Mouse (Mus musculus) intestine, embryonic 16.5 days (tissue): ENCODE data around the gene Cx3cr1. TPM values are rescaled to one million over a fixed set of nuclear protein-coding genes. Genes with fewer than 3 reads are reported as not detected.

Experiments
- ATAC-seq: fragments of 200-750 bp; cut with Nextera tagmentation; 2 replicates; pipeline ENCODE4 v1.8.0; 2017; ENCODE audit warnings: moderate TSS enrichment, moderate library complexity
- H3K27ac ChIP-seq: fragments of 300-500 bp; sonication (generic); 2 replicates; pipeline ENCODE4 v1.5.1; 2014; ENCODE audit warnings: mild to moderate bottlenecking, low read length
- H3K27me3 ChIP-seq: fragments of 300-500 bp; sonication (generic); replicated peaks from 2 replicates; pipeline ENCODE4 v1.6.1; 2014; ENCODE audit warnings: low read length, control low read depth, mixed read lengths; ENCODE audit not compliant: control insufficient read depth, insufficient read depth
- H3K36me3 ChIP-seq: fragments of 300-500 bp; sonication (generic); 2 replicates; pipeline ENCODE4 v1.6.1; 2014; ENCODE audit warnings: low read length, control low read depth; ENCODE audit not compliant: control insufficient read depth, insufficient read depth
- H3K4me1 ChIP-seq: fragments of 300-500 bp; sonication (generic); 2 replicates; pipeline ENCODE4 v1.6.1; 2014; ENCODE audit warnings: low read length, control low read depth, mixed read lengths; ENCODE audit not compliant: control insufficient read depth, insufficient read depth
- H3K4me2 ChIP-seq: fragments of 300-500 bp; sonication (generic); 2 replicates; pipeline ENCODE4 v1.6.1; 2014; ENCODE audit warnings: low read depth, low read length, control low read depth
- H3K4me3 ChIP-seq: fragments of 300-500 bp; sonication (generic); 2 replicates; pipeline ENCODE4 v1.5.1; 2014; ENCODE audit warnings: mild to moderate bottlenecking, low read length
- H3K9ac ChIP-seq: fragments of 300-500 bp; sonication (generic); 2 replicates; pipeline ENCODE4 v1.6.1; 2014; ENCODE audit warnings: low read depth, low read length
- H3K9me3 ChIP-seq: fragments of 300-500 bp; sonication (generic); 2 replicates; pipeline ENCODE4 v1.6.1; 2016; ENCODE audit warnings: low read length, control low read depth; ENCODE audit not compliant: control insufficient read depth
- WGBS: fragments of 180-500 bp; shearing (Covaris S2); extraction: QIAGEN DNeasy Blood & Tissue Kit; methylation state at CpG from one replicate; pipeline ENCODE4 v1.1.7; 2014; 5-methylcytosine and 5-hydroxymethylcytosine counted together
- polyA plus RNA-seq: library from polyadenylated mRNA; unstranded; fragments of >200 nt; fragmentation: Nextera tagmentation; extraction: Ambion mirVana; gene quantifications from 2 replicates; pipeline ENCODE4 v1.2.1, GENCODE M21; 2015

The Cx3cr1 gene
- polyA plus RNA-seq, 1 experiment from 2014 or later: 9.2 TPM

DNA sequence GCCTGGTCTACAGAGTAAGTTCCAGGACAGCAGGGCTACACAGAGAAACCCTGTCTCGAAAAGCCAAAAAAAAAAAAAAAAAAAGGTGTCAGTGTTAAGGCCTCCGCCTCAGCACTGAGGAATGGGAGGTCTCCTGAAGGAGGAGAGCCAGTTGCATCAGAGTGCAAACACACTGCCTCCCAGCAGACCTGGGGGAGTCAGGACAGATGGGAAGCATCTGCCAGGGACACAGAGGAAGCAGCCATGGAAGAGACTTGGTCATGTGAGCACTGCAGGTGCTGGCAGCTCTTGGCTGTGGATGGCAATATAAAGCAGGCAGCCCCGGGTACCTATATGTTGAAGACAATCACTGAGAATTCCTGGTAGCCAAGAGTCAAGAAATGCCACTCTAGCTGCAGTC, 159.7 kb downstream of the Cx3cr1 start:
- Histone ChIP-seq H3K4me3 (no peak overlapping the region), H3K27ac (no peak overlapping the region), H3K36me3 (peaks cover 34% of the 10 kb centered on the region), H3K9me3 (no peaks in the 10 kb centered on the region), H3K4me1 (no peaks in the 10 kb centered on the region), H3K4me2 (no peak overlapping the region), H3K27me3 (no peaks in the 10 kb centered on the region), H3K9ac (no peak overlapping the region)
- no peak for ATAC-seq
- WGBS: 88% methylated on average over 3 of the region's 3 CpGs

DNA sequence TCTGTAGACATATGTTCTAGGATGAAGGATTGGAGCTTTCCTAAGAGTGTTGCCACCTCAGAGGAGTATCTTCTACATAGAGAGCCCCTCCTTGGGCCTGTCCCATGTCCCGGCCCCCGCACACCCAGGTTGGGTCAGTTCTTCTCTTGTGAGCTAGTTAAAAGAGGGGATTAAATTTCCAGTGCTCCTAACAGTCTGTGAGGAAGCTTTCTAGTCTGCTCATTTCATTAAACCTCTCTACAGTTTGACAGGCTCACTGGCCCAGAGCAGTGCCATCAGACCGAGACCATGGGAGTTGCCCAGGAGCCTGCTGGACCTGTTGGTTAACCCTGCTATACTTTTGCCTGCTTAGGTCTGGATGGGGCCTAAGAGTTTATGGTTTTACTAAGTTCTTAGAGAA, 161.0 kb downstream of the Cx3cr1 start:
- ATAC-seq: no peak
- peaks cover 37% of the 10 kb centered on the region for H3K36me3 ChIP-seq
- H3K4me1 ChIP-seq: no peaks in the 10 kb centered on the region
- H3K27ac ChIP-seq: no peak overlapping the region
- H3K4me3 ChIP-seq: no peak overlapping the region
- 94% methylated on average over 3 of the region's 3 CpGs for WGBS
- H3K4me2 ChIP-seq: no peak overlapping the region
- no peaks in the 10 kb centered on the region for H3K9me3 ChIP-seq
- H3K9ac ChIP-seq: no peak overlapping the region
- no peaks in the 10 kb centered on the region for H3K27me3 ChIP-seq

GRCm38 (mm10) chr9:119902410-119903151, 167.1 kb downstream of the Cx3cr1 start:
- no peak for ATAC-seq
- Histone ChIP-seq H3K27me3 (no peaks in the 10 kb centered on the region), H3K9ac (no peak overlapping the region), H3K27ac (no peak overlapping the region), H3K36me3 (peaks cover 17% of the 10 kb centered on the region), H3K4me2 (no peak overlapping the region), H3K9me3 (no peaks in the 10 kb centered on the region), H3K4me3 (no peak overlapping the region), H3K4me1 (no peaks in the 10 kb centered on the region)
- WGBS: 85% methylated on average over 12 of the region's 12 CpGs

GRCm38 (mm10) chr9:119899446-119899845, 170.2 kb downstream of the Cx3cr1 start:
- H3K4me2 ChIP-seq: no peak overlapping the region
- no peak overlapping the region for H3K4me3 ChIP-seq
- peaks cover 9% of the 10 kb centered on the region for H3K4me1 ChIP-seq
- no peaks in the 10 kb centered on the region for H3K27me3 ChIP-seq
- 0 out of 2 replicates have a peak, but pooled peaks cover 5% of the 10 kb centered on the region for H3K36me3 ChIP-seq
- no peaks in the 10 kb centered on the region for H3K9me3 ChIP-seq
- no peak overlapping the region for H3K27ac ChIP-seq
- 89% methylated on average over 2 of the region's 2 CpGs for WGBS
- no peak for ATAC-seq
- H3K9ac ChIP-seq: no peak overlapping the region

DNA sequence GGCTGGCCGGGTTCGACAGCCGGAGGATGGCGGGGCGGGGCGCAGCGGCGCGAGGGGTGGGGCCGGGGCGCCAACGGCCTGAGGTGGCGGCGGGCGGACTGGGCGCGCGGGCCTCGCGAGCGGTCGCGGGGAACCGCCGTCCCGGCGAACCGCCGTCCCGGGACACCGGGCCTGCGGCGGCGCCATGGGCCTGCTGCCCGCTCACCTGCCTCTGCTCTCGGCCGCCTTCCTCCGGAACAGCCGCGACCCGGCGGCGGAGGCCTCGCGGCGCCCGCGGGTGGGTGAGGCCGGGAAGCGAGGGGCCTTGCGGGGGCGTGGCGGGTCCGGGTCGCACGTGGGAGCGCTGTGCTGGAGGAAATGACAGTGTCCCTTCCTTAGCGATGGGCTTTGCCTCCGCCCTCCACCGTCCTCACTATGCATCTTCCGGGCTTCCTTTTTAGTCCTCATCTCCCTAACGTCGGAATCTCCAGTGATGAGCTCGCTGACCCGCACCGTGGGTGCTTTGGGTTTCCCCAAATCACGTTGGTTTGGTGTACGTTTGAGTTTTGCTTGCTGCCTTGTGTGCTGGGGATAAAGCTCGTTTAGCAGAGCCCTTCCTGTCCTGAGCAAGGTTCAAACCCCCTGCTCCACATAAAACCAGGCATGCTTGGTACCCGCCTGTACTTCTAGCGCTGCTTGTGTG, 174.5 kb downstream of the Cx3cr1 start:
- H3K27me3 ChIP-seq: no peaks in the 10 kb centered on the region
- WGBS: 2% methylated on average over 59 of the region's 71 CpGs
- peak overlapping the region; percentile 85 for H3K4me2 ChIP-seq
- peak overlapping the region; percentile 75 for H3K4me3 ChIP-seq
- H3K36me3 ChIP-seq: no peaks in the 10 kb centered on the region
- peak; percentile 89 for ATAC-seq
- H3K9ac ChIP-seq: peak overlapping the region; percentile 80
- no peaks in the 10 kb centered on the region for H3K9me3 ChIP-seq
- no peak overlapping the region for H3K27ac ChIP-seq
- peaks cover 11% of the 10 kb centered on the region for H3K4me1 ChIP-seq

- Histone ChIP-seq H3K9ac (peak within 1 kb of the TSS; percentile 80), H3K4me2 (peak within 1 kb of the TSS; percentile 85), H3K4me3 (peak within 1 kb of the TSS; percentile 75), H3K27me3 (no peaks in the 10 kb centered on the region), H3K27ac (0 out of 2 replicates have a peak within 1 kb of the TSS, but pooled peaks have one; percentile 55), H3K9me3 (no peaks in the 10 kb centered on the region), H3K4me1 (peaks cover 11% of the 10 kb centered on the region), H3K36me3 (no peaks in the 10 kb centered on the region)
- ATAC-seq: peak; percentile 99
- WGBS: 3% methylated on average over 34 of the region's 34 CpGs
Observed at GRCm38 (mm10) chr9:119894339-119895009, 175.2 kb downstream of the Cx3cr1 start, which contains the start of gene Wdr48. Gene Wdr48 (plus strand): TSS chr9:119894878.

- Histone ChIP-seq H3K36me3 (no peaks in the 10 kb centered on the region), H3K9me3 (no peaks in the 10 kb centered on the region), H3K27ac (no peak overlapping the region), H3K4me2 (peak overlapping the region; percentile 64; the same call in 1 of the 2 replicates), H3K27me3 (no peaks in the 10 kb centered on the region), H3K4me1 (peaks cover 11% of the 10 kb centered on the region), H3K9ac (no peak overlapping the region), H3K4me3 (no peak overlapping the region)
- 84% methylated on average over 5 of the region's 5 CpGs for WGBS
- ATAC-seq: no peak
Observed at GRCm38 (mm10) chr9:119893881-119894280, 175.8 kb downstream of the Cx3cr1 start.

GRCm38 (mm10) chr9:119890692-119891091, 179.0 kb downstream of the Cx3cr1 start:
- Histone ChIP-seq H3K27me3 (no peaks in the 10 kb centered on the region), H3K4me3 (no peak overlapping the region), H3K9ac (no peak overlapping the region), H3K9me3 (no peaks in the 10 kb centered on the region), H3K36me3 (no peaks in the 10 kb centered on the region), H3K27ac (no peak overlapping the region), H3K4me1 (peaks cover 5% of the 10 kb centered on the region), H3K4me2 (no peak overlapping the region)
- no peak for ATAC-seq
- 43% methylated on average over 2 of the region's 2 CpGs for WGBS

DNA sequence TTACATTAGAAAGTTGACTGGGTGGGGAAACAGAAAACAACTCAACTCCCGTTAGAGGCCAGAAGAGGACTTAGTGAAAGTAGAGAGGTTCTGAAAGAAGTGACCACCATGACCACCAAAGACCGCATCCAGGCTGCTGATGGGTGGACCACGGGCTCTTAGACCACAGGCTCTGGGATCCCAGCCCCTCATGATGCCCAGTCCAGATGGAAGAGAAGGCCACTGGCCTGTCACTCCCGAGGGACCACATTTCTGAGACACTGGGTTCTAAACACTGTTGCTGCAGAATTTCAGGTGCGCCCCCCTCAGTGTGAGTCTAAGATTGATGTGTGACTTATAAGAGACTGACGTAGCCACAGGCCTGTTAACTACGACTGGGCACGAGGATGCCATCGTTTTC, 180.2 kb downstream of the Cx3cr1 start:
- H3K36me3 ChIP-seq: no peaks in the 10 kb centered on the region
- no peak overlapping the region for H3K9ac ChIP-seq
- no peak overlapping the region for H3K4me3 ChIP-seq
- 89% methylated on average over 9 of the region's 9 CpGs for WGBS
- peaks cover 2% of the 10 kb centered on the region; the same call in 1 of the 2 replicates for H3K4me1 ChIP-seq
- no peaks in the 10 kb centered on the region for H3K9me3 ChIP-seq
- no peak overlapping the region for H3K4me2 ChIP-seq
- no peaks in the 10 kb centered on the region for H3K27me3 ChIP-seq
- ATAC-seq: no peak
- H3K27ac ChIP-seq: no peak overlapping the region
